Mouse (Mus musculus) lung, embryonic 16.5 days (tissue): ENCODE measurements at regions not wholly inside any gene's neighbourhood (a gene's known extent, or its start where the extent isn't known, plus 50 kb on each side); places are given as distances from the start of the nearest gene placed in this dataset.
A peak's percentile ranks its signal among the peaks of the same experiment; 100 is the strongest.

ENCODE experiments used
- ATAC-seq: fragments of 200-750 bp; cut with Nextera tagmentation; 2 replicates; pipeline ENCODE4 v1.8.0; 2017; ENCODE audit warnings: low read depth, mild to moderate bottlenecking, moderate library complexity
- H3K27ac ChIP-seq: fragments of 300-500 bp; sonication (generic); 2 replicates; pipeline ENCODE4 v1.5.1; 2014; ENCODE audit warnings: mild to moderate bottlenecking, control low read depth, low read length
- H3K27me3 ChIP-seq: fragments of 300-500 bp; sonication (generic); 2 replicates; pipeline ENCODE4 v1.6.1; 2014; ENCODE audit warnings: low read depth, low read length, mixed read lengths; ENCODE audit not compliant: control insufficient read depth, insufficient read depth
- H3K36me3 ChIP-seq: fragments of 300-500 bp; sonication (generic); 2 replicates; pipeline ENCODE4 v1.6.1; 2014; ENCODE audit warnings: low read length; ENCODE audit not compliant: control insufficient read depth, insufficient read depth
- H3K4me1 ChIP-seq: fragments of 300-500 bp; sonication (generic); replicated peaks from 2 replicates; pipeline ENCODE4 v1.6.1; 2014; ENCODE audit warnings: low read length, mixed read lengths; ENCODE audit not compliant: control insufficient read depth, insufficient read depth
- H3K4me2 ChIP-seq: fragments of 300-500 bp; sonication (generic); 2 replicates; pipeline ENCODE4 v1.6.1; 2014; ENCODE audit warnings: low read depth, low read length, control low read depth
- H3K4me3 ChIP-seq: fragments of 300-500 bp; sonication (generic); 2 replicates; pipeline ENCODE4 v1.5.1; 2014; ENCODE audit warnings: mild to moderate bottlenecking, low read length, control low read depth
- H3K9ac ChIP-seq: fragments of 300-500 bp; sonication (generic); 2 replicates; pipeline ENCODE4 v1.6.1; 2014; ENCODE audit warnings: low read length, control low read depth
- H3K9me3 ChIP-seq: fragments of 300-500 bp; sonication (generic); 2 replicates; pipeline ENCODE4 v1.6.1; 2016; ENCODE audit warnings: low read length; ENCODE audit not compliant: control insufficient read depth
- WGBS: fragments of 180-500 bp; shearing (Covaris S2); extraction: QIAGEN DNeasy Blood & Tissue Kit; methylation state at CpG from one replicate; pipeline ENCODE4 v1.1.7; 2014; 5-methylcytosine and 5-hydroxymethylcytosine counted together

- 45% methylated on average over 3 of the region's 3 CpGs for WGBS
- no peak overlapping the region for H3K4me2 ChIP-seq
- peak; percentile 90 for ATAC-seq
Observed at GRCm38 (mm10) chr13:101994779-101995178, 226.8 kb upstream of the Pik3r1 start.

GRCm38 (mm10) chr13:101995529-101995928 lies 227.5 kb upstream of the Pik3r1 start:
- Histone ChIP-seq H3K9me3 (no peaks in the 10 kb centered on the region), H3K4me1 (peaks cover 3% of the 10 kb centered on the region; the same call in 1 of the 2 replicates), H3K27me3 (no peaks in the 10 kb centered on the region), H3K27ac (no peak overlapping the region), H3K4me3 (no peak overlapping the region), H3K9ac (no peak overlapping the region), H3K36me3 (no peaks in the 10 kb centered on the region), H3K4me2 (no peak overlapping the region)
- no peak for ATAC-seq
- WGBS: 85% methylated on average over 2 of the region's 2 CpGs

More at GRCm38 (mm10) chr13:101994779-101995178, 226.8 kb upstream of the Pik3r1 start:
- Histone ChIP-seq H3K36me3 (no peaks in the 10 kb centered on the region), H3K4me1 (peaks cover 3% of the 10 kb centered on the region; the same call in 1 of the 2 replicates), H3K27me3 (no peaks in the 10 kb centered on the region), H3K9me3 (no peaks in the 10 kb centered on the region), H3K4me3 (no peak overlapping the region), H3K27ac (no peak overlapping the region), H3K9ac (no peak overlapping the region)

GRCm38 (mm10) chr13:101996144-101996543 lies 228.1 kb upstream of the Pik3r1 start:
- H3K4me1 ChIP-seq: peaks cover 3% of the 10 kb centered on the region; the same call in 1 of the 2 replicates
- no peak overlapping the region for H3K4me2 ChIP-seq
- H3K27ac ChIP-seq: no peak overlapping the region
- 75% methylated on average over 5 of the region's 5 CpGs for WGBS
- no peak for ATAC-seq
- H3K4me3 ChIP-seq: no peak overlapping the region
- H3K36me3 ChIP-seq: no peaks in the 10 kb centered on the region
- no peak overlapping the region for H3K9ac ChIP-seq
- no peaks in the 10 kb centered on the region for H3K27me3 ChIP-seq
- no peaks in the 10 kb centered on the region for H3K9me3 ChIP-seq

- WGBS: 80% methylated on average over 2 of the region's 2 CpGs
- H3K9ac ChIP-seq: no peak overlapping the region
- ATAC-seq: no peak
- no peak overlapping the region for H3K27ac ChIP-seq
- no peak overlapping the region for H3K4me2 ChIP-seq
- no peaks in the 10 kb centered on the region for H3K27me3 ChIP-seq
- H3K4me3 ChIP-seq: no peak overlapping the region
- peaks cover 3% of the 10 kb centered on the region; the same call in 1 of the 2 replicates for H3K4me1 ChIP-seq
- no peaks in the 10 kb centered on the region for H3K9me3 ChIP-seq
- no peaks in the 10 kb centered on the region for H3K36me3 ChIP-seq
Observed at GRCm38 (mm10) chr13:101997415-101997814, 229.4 kb upstream of the Pik3r1 start.

- Histone ChIP-seq H3K4me1 (no peaks in the 10 kb centered on the region), H3K9me3 (no peaks in the 10 kb centered on the region), H3K27me3 (no peaks in the 10 kb centered on the region), H3K4me2 (no peak overlapping the region), H3K9ac (no peak overlapping the region), H3K27ac (no peak overlapping the region), H3K36me3 (no peaks in the 10 kb centered on the region), H3K4me3 (no peak overlapping the region)
- no peak for ATAC-seq
- WGBS: 55% methylated on average over 5 of the region's 5 CpGs
Observed at GRCm38 (mm10) chr13:102006565-102006964, 238.5 kb upstream of the Pik3r1 start.

- 68% methylated on average over 2 of the region's 2 CpGs for WGBS
- Histone ChIP-seq H3K9ac (no peak overlapping the region), H3K9me3 (no peaks in the 10 kb centered on the region)
Observed at GRCm38 (mm10) chr13:102011965-102012364, 243.9 kb upstream of the Pik3r1 start.

DNA sequence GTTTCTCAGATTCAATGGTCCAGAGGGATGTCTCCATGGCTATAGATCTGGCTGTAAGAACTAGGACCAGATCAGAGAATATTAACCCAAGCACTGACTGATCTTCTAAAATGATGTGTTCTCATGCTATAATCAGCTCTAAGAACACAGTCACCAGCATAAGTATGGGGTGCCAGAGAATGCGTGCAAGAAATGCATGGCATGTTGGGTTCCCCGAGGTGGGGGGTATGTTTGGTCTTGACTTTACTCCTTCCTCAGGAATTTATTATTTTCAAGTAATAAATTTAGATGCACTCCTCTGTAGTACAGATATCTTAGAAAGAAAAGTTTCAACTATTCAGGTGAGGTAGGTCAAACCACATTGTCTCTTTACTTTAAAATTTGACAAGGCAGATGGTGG lies 246.5 kb upstream of the Pik3r1 start:
- Histone ChIP-seq H3K4me3 (no peak overlapping the region), H3K9me3 (no peaks in the 10 kb centered on the region), H3K9ac (no peak overlapping the region), H3K4me2 (no peak overlapping the region), H3K27ac (no peak overlapping the region), H3K36me3 (no peaks in the 10 kb centered on the region), H3K4me1 (no peaks in the 10 kb centered on the region), H3K27me3 (no peaks in the 10 kb centered on the region)
- no peak for ATAC-seq
- 87% methylated on average over 2 of the region's 2 CpGs for WGBS

More at GRCm38 (mm10) chr13:102011965-102012364, 243.9 kb upstream of the Pik3r1 start:
- no peaks in the 10 kb centered on the region for H3K27me3 ChIP-seq
- no peaks in the 10 kb centered on the region for H3K4me1 ChIP-seq
- ATAC-seq: no peak
- no peaks in the 10 kb centered on the region for H3K36me3 ChIP-seq
- no peak overlapping the region for H3K4me3 ChIP-seq
- no peak overlapping the region for H3K27ac ChIP-seq
- H3K4me2 ChIP-seq: no peak overlapping the region

DNA sequence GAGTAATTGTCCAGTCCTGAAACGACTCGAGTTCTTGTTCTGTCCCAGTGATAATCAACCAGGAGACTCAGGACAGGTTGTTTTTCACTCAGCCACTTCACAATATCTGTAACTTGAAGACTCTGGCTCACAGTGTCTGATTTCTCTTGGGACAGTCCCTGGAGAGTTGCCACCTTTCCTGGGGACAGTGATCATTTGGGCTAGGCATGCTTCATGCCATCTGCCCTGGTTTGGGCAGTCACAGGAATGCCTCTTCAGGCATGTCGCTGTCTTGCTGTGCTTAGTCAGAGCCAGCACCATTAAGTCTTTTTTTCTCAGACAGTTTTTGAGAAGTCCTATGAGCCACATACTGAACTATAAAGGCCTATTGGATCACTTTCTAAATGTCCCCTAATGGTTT lies 246.9 kb upstream of the Pik3r1 start:
- Histone ChIP-seq H3K36me3 (no peaks in the 10 kb centered on the region), H3K9me3 (no peaks in the 10 kb centered on the region), H3K27me3 (no peaks in the 10 kb centered on the region), H3K27ac (no peak overlapping the region), H3K9ac (no peak overlapping the region), H3K4me3 (no peak overlapping the region), H3K4me1 (no peaks in the 10 kb centered on the region), H3K4me2 (no peak overlapping the region)
- ATAC-seq: no peak
- WGBS: 72% methylated on average over 3 of the region's 3 CpGs

GRCm38 (mm10) chr13:102016518-102016917 lies 248.5 kb upstream of the Pik3r1 start:
- Histone ChIP-seq H3K27ac (no peak overlapping the region), H3K27me3 (no peaks in the 10 kb centered on the region), H3K9ac (no peak overlapping the region), H3K4me1 (no peaks in the 10 kb centered on the region), H3K36me3 (no peaks in the 10 kb centered on the region), H3K4me3 (no peak overlapping the region), H3K4me2 (no peak overlapping the region), H3K9me3 (no peaks in the 10 kb centered on the region)
- WGBS: 63% methylated on average over 5 of the region's 5 CpGs
- ATAC-seq: peak; percentile 74

DNA sequence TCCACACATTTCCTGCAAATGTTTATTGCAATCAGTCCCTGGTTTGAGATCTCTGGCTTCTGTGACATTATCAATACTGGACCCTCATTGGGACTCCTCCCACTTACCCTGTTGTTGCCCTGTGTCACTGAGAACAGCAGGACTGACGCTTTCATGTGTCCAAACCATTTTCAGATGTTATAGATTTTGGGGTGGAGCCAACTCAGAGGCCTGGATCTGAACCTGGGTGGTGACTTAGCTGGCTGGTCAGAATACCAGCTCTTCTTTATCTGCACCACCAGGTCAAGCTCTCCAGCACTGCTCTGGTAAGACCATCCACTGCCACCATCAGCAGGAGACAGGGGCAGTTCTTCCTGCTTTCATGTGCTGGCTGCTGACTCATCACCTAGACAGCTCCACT lies 254.3 kb upstream of the Pik3r1 start:
- Histone ChIP-seq H3K9ac (no peak overlapping the region), H3K4me2 (no peak overlapping the region), H3K36me3 (no peaks in the 10 kb centered on the region), H3K4me3 (no peak overlapping the region), H3K27me3 (no peaks in the 10 kb centered on the region), H3K9me3 (no peaks in the 10 kb centered on the region), H3K4me1 (no peaks in the 10 kb centered on the region), H3K27ac (no peak overlapping the region)
- WGBS: 62% methylated on average over 1 of the region's 1 CpGs
- ATAC-seq: no peak
